Mouse (Mus musculus) olfactory bulb, adult 2 months (tissue): Measurements from ENCODE around the gene Ints13.

Experiments used
- CTCF ChIP-seq: fragments of 200-500 bp; IDR thresholded peaks from 2 replicates; pipeline ENCODE4 v1.5.1; 2012; ENCODE audit warnings: low read depth, mild to moderate bottlenecking, low read length, moderate library complexity; ENCODE audit not compliant: insufficient read depth
- POLR2A ChIP-seq: fragments of 200-500 bp; IDR thresholded peaks from 2 replicates; pipeline ENCODE4 v1.6.1; 2012; ENCODE audit warnings: mild to moderate bottlenecking, low read depth, low read length, moderate library complexity; ENCODE audit not compliant: insufficient read depth

DNA sequence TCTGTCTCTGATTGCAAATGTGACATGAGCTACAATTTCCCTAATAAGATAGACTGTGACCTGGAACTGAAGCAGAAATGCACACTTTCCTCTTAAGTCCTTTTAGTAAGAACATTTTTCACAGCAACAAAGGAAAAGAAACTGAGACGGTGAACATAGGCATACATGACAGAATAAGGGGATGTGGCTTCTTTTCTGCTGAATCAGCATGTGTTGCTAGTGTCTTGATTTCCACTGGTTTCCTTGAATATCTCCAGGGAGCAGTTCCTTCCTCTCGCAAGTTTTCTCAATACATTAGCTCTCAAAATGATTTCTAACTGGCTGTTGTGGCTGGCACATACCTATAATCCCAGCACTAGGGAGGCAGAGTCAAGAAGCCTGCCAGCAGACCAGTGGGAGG, 52.1 kb downstream of the Ints13 start:
- no peak for TF ChIP-seq CTCF
- TF ChIP-seq POLR2A = no peak
